Mouse (Mus musculus): ENCODE results near the gene Rasgef1b. TPM values are rescaled to one million over a fixed set of nuclear protein-coding genes. Genes with fewer than 3 reads are reported as not detected.

Gene Rasgef1b
- total RNA-seq, 2 experiments from 2014 or later, result 43.0 to 47.7 TPM

DNA sequence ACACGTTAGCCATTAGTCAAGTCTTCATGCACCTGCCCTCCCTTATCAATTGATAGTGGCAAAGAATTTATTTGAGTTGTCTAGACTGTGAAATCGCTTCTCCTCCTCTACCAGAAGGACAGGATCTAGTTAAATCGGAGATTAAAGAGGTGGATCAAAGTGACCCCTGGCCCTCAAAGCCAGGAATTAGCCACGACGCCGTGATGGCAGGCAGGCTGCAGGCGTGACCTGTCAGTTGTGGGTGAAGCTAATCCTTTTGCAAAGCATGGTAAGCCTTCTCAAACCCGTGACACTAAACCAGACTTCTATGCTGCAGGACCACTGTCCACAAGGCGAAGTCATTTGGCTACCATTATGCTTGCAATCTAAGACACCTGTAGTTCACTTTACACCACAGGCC is 170.6 kb downstream of the Rasgef1b start:
- DNase-seq, result no peak
- intact Hi-C loops (cut with DNase I), result no loop called here

DNA sequence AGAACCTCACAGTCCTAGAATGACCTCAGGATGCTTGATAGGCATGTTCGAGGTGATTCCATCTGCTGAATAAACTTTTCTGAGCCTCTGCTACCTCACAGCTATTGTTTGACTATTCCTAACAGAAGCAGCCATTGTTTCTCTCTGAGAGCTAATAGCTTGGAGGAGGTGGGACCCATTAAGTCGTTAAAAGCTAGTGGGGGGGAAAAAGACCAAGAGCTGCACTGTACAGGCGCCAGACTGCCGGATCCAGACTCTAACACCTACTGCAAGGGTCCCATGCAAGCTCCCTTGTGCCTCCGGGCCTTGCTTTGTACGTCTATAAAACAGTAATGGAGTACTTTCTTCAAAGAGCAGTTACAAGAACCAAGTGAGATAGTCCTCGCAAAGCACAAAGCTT is 176.2 kb downstream of the Rasgef1b start:
- intact Hi-C loops (cut with DNase I), result no loop called here
- DNase-seq, result no peak

DNA sequence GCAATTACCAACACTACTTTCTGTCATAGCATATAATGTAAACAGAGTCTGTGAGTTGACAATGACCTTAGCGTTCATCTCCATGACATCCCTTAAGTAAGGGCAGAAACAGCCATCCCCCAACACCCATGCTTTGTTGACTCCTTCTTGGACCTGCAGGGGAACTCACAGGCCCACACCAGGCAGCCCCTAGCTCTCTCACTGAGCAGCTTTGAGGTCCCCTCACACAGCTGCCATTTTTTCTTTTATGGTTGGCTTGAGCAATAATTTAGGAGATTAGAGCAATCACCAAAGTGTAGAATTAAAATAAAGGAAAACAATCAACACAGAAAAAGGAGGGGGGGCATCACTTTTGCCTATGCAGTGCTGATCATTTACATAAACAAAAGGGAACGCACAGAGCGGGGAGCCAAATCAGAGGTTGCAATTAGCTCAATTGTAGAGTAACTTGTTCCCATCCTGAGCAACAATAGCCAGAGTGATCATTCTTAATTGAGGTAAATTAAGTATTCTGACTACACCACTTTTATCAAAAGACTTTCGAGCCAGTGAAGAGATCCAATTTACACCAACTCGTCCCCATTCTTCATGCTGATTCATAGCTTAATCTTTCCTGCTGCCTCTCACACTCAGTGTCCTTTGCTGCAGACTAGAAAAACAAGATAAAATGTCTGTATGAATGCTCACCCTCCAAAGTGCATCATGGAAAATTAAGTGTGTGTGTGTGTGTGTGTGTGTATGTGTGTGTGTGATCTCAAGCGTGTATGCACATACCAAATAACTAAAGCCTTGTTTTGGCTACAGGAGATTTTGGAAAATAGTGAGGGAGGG is 184.0 kb downstream of the Rasgef1b start:
- no peak for DNase-seq
- intact Hi-C loops (cut with DNase I), result no loop called here

DNA sequence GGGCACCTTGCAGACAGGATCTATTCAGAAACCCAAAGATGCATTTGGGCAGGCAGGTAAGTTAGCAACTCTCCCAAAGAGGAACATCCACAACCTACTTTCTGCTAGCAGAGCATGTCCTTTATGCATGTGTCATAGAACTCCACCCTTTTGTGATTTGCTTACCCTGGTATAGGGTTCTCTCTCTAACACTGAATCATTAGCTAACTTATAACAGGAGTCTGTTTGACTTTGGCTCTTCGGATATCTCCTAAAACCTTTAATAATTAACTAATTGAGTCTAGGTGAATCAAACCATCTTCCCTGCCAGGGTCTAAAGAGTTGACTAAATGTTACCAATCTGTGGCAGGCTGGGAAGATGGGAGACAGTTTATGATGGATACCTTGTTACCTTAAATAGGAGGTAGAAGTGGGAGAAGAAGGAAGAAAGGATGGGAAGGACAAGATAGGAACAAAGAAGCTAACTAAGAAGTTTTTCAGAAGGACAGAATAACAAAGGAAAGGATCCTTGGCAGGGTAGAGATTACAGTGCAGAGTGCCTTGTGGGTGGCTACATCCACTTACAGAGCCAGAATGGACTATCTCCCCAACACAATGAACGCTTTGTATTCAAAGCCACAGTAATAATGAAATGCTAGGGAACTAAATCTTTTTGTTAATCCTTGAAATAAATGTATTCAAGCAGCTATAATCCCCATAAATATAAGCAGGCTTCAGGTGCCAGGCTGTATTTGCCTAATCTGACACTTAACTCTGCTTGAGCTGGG is 186.7 kb downstream of the Rasgef1b start:
- intact Hi-C loops (cut with DNase I), result no loop called here
- no peak for DNase-seq

DNA sequence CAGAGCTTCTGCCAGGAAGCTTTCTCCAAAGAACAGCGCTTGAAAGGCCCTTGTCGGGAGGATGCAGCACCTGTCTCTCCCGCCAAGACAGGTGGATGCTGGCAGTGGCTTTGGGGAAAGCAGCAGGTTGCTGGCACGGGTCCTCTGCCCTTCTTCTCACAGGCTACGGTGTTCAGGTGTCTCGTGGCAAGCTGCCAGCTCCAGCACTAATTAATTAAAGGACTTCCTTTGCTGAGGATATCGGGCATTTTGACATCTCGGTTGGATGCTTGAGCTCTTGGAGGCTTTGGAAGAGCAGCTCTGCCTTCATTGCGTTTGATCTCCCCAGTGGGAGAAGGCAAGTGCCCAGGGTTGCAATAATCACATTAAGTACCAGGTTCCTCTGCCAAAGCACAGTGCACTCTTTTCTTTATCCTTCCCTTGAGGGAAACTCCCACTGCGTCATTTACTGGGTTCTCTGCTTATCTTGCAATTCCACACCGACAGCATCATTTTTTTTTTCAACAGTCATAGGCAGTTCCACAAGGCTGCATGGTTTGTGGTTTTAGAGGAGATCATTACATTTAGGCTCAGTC is 187.5 kb downstream of the Rasgef1b start:
- intact Hi-C loops (cut with DNase I), result no loop called here
- peak; percentile 88 for DNase-seq

DNA sequence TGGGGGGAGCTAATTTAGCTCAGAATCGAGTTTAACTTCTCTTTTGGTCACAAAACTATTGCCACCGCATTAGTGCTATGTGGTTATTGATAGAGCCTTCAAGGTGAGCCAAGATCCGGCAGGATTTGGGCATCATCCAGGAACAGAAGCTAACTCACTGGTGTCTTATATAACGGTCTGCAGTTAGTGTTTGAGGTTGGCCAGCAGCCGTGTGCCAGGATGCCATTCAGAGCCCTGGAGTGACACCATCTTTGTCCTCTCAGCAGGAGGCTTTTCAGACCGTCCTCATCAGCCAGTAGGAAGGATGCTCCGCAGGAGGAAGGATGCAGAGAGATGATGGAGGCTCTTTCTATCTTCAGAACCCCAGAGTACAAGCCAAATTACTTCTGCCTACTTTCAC is 195.4 kb downstream of the Rasgef1b start:
- peak; percentile 57 for DNase-seq
- intact Hi-C loops (cut with DNase I), result no loop called here

DNA sequence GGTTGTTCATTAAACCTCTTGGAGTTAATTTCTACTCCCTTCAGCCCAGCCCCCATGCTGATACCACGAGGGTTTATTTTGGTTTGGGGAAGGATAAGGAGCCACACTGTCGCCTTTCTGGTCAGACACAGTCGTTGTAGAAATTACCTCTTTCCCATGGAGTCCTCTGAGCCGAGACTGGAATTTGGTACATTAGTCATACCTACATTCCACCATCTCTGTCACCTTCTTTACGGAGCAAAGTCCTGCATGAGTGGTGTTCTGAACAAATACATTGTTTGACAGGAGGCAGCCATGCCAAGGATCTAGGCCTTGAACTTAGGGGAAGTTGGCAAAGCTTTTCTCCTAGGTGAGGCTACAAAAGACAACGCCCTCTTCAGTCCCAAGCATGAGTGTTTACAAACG is 202.1 kb downstream of the Rasgef1b start:
- intact Hi-C loops (cut with DNase I), result no loop called here
- no peak for DNase-seq

DNA sequence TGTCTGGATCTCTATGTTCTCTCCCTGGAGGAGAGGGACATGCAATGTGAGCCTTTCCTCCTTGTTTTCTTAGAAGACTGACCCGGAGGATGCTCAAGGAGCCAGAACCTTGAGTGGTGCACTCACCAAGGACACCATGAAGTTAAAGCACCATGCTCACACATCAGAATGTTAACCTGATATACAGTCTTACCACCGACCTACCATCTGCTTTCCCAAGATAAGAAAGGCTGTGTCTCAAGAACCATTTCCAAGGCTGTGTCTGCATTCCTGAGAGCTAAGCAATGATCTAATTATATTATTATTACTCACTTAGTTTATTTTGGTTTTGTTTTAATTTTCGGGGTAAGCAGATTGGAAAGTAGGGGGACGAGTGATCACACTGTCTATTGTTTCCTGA is 203.2 kb downstream of the Rasgef1b start:
- DNase-seq, result no peak
- intact Hi-C loops (cut with DNase I), result no loop called here

DNA sequence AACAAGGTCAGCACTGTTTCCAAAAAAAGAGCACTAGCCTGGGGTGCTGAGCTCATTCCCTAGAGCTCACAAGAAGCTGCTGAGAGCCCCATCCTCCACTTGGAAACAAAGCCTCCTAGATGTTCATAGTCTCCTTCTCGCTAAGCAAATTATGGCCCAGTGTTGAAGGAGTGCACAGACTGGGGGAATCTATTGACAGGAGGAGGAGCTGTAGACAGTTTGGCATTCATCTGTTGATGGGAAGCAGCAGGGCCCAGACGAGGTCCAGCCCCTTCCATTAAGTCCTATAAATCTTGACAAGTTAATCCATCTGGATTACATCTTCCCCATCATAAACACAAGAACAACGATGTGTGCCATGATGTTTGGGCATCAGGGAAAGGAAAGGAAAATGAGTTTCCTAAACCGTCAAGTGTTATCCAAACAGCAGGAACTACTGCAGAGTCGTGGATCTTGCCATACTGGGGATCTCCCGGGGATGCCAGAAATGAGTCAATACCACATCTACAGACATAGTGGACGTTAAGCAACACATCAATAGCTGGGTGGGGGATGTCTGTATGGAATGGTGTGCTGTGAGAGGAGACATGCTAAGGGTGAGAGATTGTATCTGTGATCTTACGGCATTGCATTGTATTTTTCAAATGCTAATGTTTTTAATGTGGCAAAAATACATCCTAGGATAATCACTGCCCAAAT is 206.1 kb downstream of the Rasgef1b start:
- DNase-seq, result no peak
- intact Hi-C loops (cut with DNase I), result no loop called here

DNA sequence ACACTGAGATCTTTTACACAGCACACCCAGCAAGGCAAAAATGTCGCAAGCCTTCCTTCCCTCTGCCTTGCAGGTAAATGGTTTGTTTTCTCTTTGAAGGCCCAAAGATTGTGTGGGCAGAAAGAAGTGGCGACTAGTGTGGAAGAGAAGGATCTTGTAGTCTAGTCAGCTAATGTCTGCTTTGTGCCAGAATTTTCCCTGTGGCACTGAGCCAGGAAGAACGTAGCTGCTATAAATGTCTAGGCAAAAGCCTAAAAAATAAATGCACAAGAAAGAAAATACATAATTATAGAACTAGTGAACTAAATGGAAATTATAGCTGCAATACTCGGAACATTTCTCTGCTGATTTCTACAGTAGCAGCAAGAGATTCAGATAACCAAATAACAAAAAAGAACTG is 207.5 kb downstream of the Rasgef1b start:
- DNase-seq, result peak; percentile 25
- intact Hi-C loops (cut with DNase I), result no loop called here

DNA sequence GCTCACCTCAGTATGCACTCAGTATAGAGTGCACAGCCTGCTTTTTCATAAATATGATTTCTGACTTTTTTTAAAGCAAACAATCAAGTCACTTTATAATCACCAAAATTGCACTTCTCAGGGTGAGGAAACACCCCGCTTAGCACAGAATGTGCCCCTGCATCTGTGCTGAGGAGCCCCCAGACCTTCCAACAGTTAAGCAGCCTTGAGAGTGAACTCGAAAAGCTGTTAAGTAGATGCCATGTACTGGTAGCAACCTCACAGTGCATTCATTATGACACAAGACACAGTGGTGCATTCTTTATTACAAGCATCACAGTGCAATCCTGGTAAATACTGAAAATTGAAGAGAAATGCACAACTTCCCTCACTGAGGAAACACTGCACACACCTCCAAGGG is 209.3 kb downstream of the Rasgef1b start:
- intact Hi-C loops (cut with DNase I), result no loop called here
- no peak for DNase-seq

DNA sequence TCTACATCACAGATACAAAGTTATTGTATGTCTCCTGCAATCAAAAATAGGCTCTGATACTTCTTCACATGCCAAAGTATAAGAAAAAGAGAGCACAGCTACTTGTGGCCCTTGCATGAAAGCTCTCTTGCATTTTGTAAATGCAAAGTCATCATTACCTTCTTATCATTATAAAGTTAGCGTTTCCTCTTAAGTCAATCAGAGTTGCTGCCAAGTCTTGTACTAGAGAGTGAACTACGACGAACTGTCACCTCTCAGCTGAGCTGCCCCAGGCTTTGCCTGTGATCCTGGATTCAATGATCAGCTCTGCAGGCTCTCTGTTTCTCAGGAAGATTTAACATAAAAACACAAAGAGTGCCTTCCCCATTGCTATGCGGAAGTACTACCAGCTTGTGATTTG is 209.8 kb downstream of the Rasgef1b start:
- DNase-seq, result no peak
- intact Hi-C loops (cut with DNase I), result no loop called here

DNA sequence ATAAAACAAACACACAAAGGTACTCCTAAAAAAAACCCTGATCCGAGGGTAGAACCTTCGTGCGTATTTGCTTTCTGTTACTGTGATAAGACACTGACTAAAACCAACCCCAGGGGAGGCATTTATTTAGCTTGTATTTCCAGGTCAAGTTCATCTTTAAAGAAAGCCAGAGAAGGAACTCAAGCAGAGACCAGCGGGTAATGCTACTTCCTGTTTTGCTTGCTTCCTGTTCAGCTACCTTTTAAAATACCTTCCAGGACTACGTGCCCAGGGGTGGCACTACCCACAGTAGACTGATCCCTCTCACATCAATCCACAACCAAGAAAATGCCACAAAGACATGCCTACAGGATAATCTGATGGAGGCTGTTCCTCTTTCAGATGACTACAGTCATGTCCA is 212.7 kb downstream of the Rasgef1b start:
- intact Hi-C loops (cut with DNase I), result no loop called here
- DNase-seq, result no peak

DNA sequence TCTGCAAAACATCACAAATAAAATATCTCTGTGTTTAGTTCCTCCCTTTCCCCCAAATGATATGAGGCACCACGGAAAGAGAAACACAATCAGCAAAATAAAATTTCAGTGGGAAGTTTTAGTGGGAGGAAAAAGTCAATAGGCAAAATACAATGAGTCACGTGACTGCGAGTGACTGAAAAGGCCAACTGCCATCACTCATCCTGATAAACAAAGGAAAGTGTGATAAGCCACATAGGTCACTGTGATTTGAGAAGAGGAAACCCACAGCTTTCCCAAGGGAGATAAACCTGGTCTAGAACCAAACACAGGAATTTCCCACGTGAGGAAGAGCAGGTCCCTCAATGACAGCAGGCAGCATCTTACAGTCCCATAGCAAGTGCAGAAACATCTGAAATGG is 213.1 kb downstream of the Rasgef1b start:
- intact Hi-C loops (cut with DNase I), result no loop called here
- DNase-seq, result no peak

DNA sequence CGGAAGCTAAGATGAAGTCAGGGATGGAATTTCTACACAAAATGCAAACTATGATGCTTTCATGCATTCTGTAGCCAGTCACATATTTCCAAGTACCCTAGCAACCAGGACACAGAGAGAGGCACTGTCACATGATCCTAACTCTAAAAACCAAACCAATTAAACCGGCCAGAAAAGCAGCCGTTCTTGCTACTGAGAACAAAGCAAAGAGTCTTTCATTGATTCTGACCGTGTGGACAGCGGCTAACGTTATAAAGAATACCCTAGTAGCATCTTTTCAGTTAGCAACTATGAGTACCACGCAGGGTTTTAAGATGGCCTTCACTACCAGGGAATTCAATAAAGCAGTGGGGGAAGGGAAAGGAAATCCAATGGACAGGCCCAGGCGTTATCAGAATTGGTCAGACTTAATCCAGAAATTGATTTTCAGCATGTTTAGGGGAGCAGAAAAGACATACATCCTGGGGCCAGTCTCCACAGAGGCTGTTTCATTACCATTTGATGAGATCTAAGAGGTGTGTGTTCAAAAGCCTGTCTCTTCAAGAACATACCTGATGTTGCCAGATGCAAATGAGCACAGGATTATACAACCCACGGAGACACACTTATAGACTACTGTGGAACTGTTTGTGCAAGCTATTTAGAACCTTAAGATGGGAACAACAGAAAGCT is 215.5 kb downstream of the Rasgef1b start:
- no peak for DNase-seq
- intact Hi-C loops (cut with DNase I), result no loop called here

DNA sequence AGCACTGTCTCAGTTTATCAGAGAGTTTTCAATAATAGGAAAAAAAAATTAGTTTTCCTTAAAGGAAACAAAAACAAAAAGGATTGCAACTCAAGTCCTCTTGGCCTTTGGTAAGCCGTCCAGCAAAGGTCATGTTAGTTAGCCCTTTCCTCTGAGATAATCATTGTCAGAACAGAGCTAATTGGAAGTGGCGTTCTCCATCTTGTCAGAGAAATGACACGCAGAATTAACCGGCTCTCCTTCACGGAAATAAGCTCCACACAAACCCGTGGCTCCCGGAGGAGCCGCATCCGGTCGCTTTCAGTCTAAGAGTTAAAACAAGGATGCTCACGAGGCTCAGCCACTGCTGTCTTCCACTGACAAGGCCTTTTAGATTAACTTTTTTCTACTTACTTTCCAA is 217.8 kb downstream of the Rasgef1b start:
- no peak for DNase-seq
- intact Hi-C loops (cut with DNase I), result no loop called here

DNA sequence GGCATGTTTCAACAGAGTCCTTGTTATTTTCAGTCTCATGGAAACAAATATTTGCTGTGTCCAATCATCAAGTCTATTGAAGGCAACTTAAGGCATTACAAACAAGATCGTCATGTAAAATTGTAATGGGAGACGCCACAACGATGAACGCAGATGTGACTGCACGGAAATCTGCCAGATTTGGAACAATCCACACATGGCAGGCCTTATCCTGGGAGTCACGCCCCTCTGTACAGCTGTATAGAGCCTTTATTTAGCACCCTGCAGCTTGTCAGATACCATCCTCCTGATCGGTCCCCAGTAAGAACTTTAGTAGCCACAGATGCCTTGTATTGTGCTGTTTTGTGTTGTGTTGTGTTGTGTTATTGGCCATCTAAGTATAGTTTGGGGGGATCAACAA is 222.8 kb downstream of the Rasgef1b start:
- intact Hi-C loops (cut with DNase I), result no loop called here

DNA sequence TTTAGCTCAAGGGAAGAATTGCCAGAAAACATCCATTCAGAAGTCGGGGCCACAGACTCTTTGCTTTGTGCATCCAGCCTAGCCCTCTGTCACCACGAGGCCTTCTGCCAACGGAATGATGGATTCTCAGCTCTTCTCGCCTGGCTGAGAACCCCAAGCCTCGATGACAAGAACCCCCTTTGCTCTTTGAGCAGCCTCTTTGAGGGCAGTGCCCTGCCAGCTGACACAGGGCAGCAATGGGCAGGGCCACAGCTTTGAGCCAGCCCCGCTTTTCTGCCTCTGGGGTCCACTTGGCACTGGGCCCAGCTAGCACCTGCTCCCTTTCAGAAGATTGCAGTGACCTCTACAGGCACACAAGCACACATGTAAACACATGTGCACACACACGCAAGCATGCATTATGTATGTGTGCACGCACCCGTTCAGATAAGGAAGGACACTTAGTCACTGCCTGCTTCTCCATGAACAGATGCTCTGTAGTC is 224.5 kb downstream of the Rasgef1b start:
- peak; percentile 94 for DNase-seq
- intact Hi-C loops (cut with DNase I), result no loop called here

More for the DNA sequence above, 222.8 kb downstream of the Rasgef1b start:
- no peak for DNase-seq

DNA sequence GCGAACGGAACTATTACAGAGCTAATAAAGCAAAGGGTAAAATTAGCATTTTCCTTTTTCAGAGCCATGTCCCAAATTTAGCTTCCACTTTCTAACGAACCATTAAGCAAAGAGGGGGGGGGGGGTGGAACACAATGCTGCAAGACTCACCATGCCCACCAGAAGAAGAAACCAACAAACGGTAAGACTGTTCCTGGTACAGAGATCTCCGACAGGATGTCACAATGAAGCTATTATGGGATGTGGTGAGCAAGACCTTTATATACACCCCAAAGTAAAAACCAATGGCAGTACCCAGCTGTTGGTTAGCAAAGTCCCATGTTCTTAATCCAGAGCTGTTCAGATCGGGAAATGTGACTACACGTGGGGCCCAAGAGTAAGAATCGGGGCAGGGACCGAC is 226.2 kb downstream of the Rasgef1b start:
- intact Hi-C loops (cut with DNase I), result no loop called here
- no peak for DNase-seq

DNA sequence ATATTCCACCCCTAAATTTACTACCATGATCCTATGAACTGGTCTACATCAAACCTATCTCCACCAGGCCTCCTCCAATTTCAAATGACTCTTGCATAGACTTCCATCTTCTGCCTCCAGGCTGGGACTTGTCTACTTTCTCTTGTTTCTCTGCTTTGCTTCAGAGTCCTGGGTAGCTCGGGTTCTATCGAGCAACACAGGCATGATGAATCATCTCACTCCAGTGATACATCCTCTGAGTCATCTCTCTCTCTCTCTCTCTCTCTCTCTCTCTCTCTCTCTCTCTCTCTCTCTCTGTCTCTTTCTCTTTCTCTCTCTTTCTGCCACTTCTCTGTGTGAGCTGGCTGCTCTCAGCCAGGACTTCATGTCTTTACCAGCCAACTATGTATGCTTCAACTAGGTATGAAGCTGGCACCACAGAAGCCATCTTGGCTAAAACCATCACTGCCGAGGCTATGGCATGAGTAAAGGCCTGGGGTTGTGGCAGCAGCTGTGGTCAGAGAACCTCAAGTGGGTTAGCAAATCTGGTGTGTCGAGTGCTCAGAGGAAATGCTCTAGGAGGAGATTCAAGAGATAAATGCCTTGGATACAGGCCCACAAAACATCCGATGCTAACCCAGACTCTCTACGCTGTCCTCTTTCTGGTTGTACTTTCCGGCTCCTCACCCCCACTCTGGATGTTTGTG is 229.3 kb downstream of the Rasgef1b start:
- no peak for DNase-seq
- intact Hi-C loops (cut with DNase I), result no loop called here
